Comparison of ENCODE assay signal across 16 mouse cellular contexts in the genomic region with DNA sequence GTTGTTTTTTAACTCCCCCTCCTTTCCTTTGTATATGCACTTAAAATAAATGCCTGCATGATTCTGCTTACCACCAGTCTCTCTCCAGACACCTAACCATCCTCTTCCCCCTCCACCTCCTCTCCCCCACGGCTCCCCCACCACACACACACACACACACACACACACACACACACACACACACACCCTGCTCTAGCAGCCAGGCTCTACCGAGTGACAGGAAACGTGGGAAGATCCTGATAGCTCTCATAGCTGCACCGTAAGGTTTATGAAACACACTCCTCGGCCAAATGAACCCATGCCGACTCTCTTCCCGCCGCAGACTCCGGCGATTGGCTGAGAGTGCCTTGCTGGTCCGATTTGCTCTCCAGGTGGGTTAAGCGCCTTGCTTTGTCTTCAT.
A peak's percentile ranks its signal among the peaks of the same experiment; 100 is the strongest.
DNase-seq lines count a peak whose midpoint lies in the region; ATAC-seq lines count a peak whose summit lies in the region.
"Had no signal": no experiment of that assay in that cellular context is flagged by ENCODE, and none has a peak within 500 bp of the region (broad histone marks: within the 10 kb centered on the region; RNA-seq: fewer than 3 reads in every experiment).

No protein-coding gene starts in this region.

- no peaks in the 10 kb centered on the region for H3K36me3 ChIP-seq in hindbrain, embryonic 12.5 days
- no peaks in the 10 kb centered on the region for H3K36me3 ChIP-seq in hindbrain, embryonic 10.5 days
- no peaks in the 10 kb centered on the region for H3K36me3 ChIP-seq in hindbrain, embryonic 15.5 days
- no peaks in the 10 kb centered on the region for H3K36me3 ChIP-seq in neural tube, embryonic 14.5 days (ENCODE audit: control insufficient read depth, insufficient read depth, low read length)
- no peaks in the 10 kb centered on the region for H3K36me3 ChIP-seq in heart, embryonic 12.5 days
- H3K36me3 ChIP-seq: embryonic facial prominence, embryonic 12.5 days; heart, embryonic 15.5 days had no signal

- H3K4me3 ChIP-seq in hindbrain, embryonic 12.5 days = no peak overlapping the region
- no peak overlapping the region for H3K4me3 ChIP-seq in hindbrain, embryonic 10.5 days
- no peak overlapping the region for H3K4me3 ChIP-seq in hindbrain, embryonic 15.5 days
- no peak overlapping the region for H3K4me3 ChIP-seq in neural tube, embryonic 14.5 days (ENCODE audit: low read depth, low read length)
- H3K4me3 ChIP-seq in heart, embryonic 12.5 days = no peak overlapping the region
- H3K4me3 ChIP-seq: embryonic facial prominence, embryonic 12.5 days; heart, embryonic 15.5 days had no signal

- H3K9me3 ChIP-seq in hindbrain, embryonic 12.5 days (replicated peaks) = no peaks in the 10 kb centered on the region
- no peaks in the 10 kb centered on the region for H3K9me3 ChIP-seq in hindbrain, embryonic 10.5 days
- no peaks in the 10 kb centered on the region for H3K9me3 ChIP-seq in hindbrain, embryonic 15.5 days
- no peaks in the 10 kb centered on the region for H3K9me3 ChIP-seq in neural tube, embryonic 14.5 days (ENCODE audit: control insufficient read depth, low read length)
- no peaks in the 10 kb centered on the region for H3K9me3 ChIP-seq in heart, embryonic 12.5 days (replicated peaks)
- H3K9me3 ChIP-seq: embryonic facial prominence, embryonic 12.5 days; heart, embryonic 15.5 days had no signal

- H3K4me1 ChIP-seq in hindbrain, embryonic 12.5 days = no peaks in the 10 kb centered on the region
- no peaks in the 10 kb centered on the region for H3K4me1 ChIP-seq in hindbrain, embryonic 10.5 days (replicated peaks)
- peaks cover 3% of the 10 kb centered on the region; the same call in 1 of the 2 replicates for H3K4me1 ChIP-seq in hindbrain, embryonic 15.5 days (replicated peaks)
- H3K4me1 ChIP-seq in neural tube, embryonic 14.5 days (ENCODE audit: control insufficient read depth, insufficient read depth, low read length) = no peaks in the 10 kb centered on the region
- H3K4me1 ChIP-seq in heart, embryonic 12.5 days (replicated peaks) = no peaks in the 10 kb centered on the region
- H3K4me1 ChIP-seq: heart, embryonic 15.5 days had no signal

- ATAC-seq in hindbrain, embryonic 12.5 days (ENCODE audit: low FRiP score) = no peak
- ATAC-seq in hindbrain, embryonic 15.5 days (ENCODE audit: low FRiP score, low read depth) = no peak; the same call in 1 of the 2 replicates
- ATAC-seq in neural tube, embryonic 14.5 days (ENCODE audit: low read depth) = no peak
- no peak for ATAC-seq in heart, embryonic 12.5 days (ENCODE audit: insufficient number of reproducible peaks, low FRiP score)

- H3K4me2 ChIP-seq in hindbrain, embryonic 12.5 days (replicated peaks) = no peak overlapping the region
- peak overlapping the region; percentile 26 for H3K4me2 ChIP-seq in hindbrain, embryonic 15.5 days
- H3K4me2 ChIP-seq in neural tube, embryonic 14.5 days (ENCODE audit: low read depth, low read length) = no peak overlapping the region
- H3K4me2 ChIP-seq in heart, embryonic 12.5 days = no peak overlapping the region
- H3K4me2 ChIP-seq: embryonic facial prominence, embryonic 12.5 days; heart, embryonic 15.5 days had no signal

- WGBS in hindbrain, embryonic 12.5 days = 68% methylated on average over 12 of the region's 12 CpGs
- WGBS in hindbrain, embryonic 10.5 days = 78% methylated on average over 12 of the region's 12 CpGs
- 57% methylated on average over 12 of the region's 12 CpGs for WGBS in hindbrain, embryonic 15.5 days
- 54% methylated on average over 12 of the region's 12 CpGs for WGBS in neural tube, embryonic 14.5 days
- 66% methylated on average over 12 of the region's 12 CpGs for WGBS in heart, embryonic 12.5 days

- H3K27ac ChIP-seq in hindbrain, embryonic 12.5 days = peak overlapping the region; percentile 63
- no peak overlapping the region for H3K27ac ChIP-seq in hindbrain, embryonic 10.5 days
- H3K27ac ChIP-seq in hindbrain, embryonic 15.5 days (replicated peaks) = peak overlapping the region; percentile 59; the same call in 1 of the 2 replicates
- H3K27ac ChIP-seq in neural tube, embryonic 14.5 days (ENCODE audit: low read depth, low read length) = peak overlapping the region; percentile 34; the same call in 1 of the 2 replicates
- H3K27ac ChIP-seq in heart, embryonic 12.5 days (ENCODE audit: poor library complexity, severe bottlenecking) = no peak overlapping the region
- H3K27ac ChIP-seq: embryonic facial prominence, embryonic 12.5 days; heart, embryonic 15.5 days had no signal

- peaks cover 4% of the 10 kb centered on the region; the same call in 1 of the 2 replicates for H3K27me3 ChIP-seq in hindbrain, embryonic 12.5 days
- H3K27me3 ChIP-seq in hindbrain, embryonic 10.5 days (ENCODE audit: insufficient read depth, poor library complexity, severe bottlenecking) = no peaks in the 10 kb centered on the region
- no peaks in the 10 kb centered on the region for H3K27me3 ChIP-seq in hindbrain, embryonic 15.5 days
- H3K27me3 ChIP-seq in neural tube, embryonic 14.5 days (ENCODE audit: control insufficient read depth, insufficient read depth, low read length) = no peaks in the 10 kb centered on the region
- no peaks in the 10 kb centered on the region for H3K27me3 ChIP-seq in heart, embryonic 12.5 days (replicated peaks)
- H3K27me3 ChIP-seq: embryonic facial prominence, embryonic 12.5 days; heart, embryonic 15.5 days had no signal

- H3K9ac ChIP-seq in hindbrain, embryonic 12.5 days = no peak overlapping the region
- H3K9ac ChIP-seq in hindbrain, embryonic 15.5 days = no peak overlapping the region
- H3K9ac ChIP-seq in neural tube, embryonic 14.5 days (replicated peaks; ENCODE audit: low read depth, low read length) = no peak overlapping the region
- no peak overlapping the region for H3K9ac ChIP-seq in heart, embryonic 12.5 days
- H3K9ac ChIP-seq: embryonic facial prominence, embryonic 12.5 days; heart, embryonic 15.5 days had no signal

- no peak for DNase-seq in hindbrain, embryonic 10.5 days (ENCODE audit: low spot score)
- DNase-seq in right cerebral cortex, adult 2 months (ENCODE audit: low spot score in 2 of 2) = peak; percentile 2 to 13
- DNase-seq in right cerebral cortex, postnatal 14 days = no peak
- no peak for DNase-seq in layer of hippocampus, adult 9-10 months (ENCODE audit: low spot score)
- DNase-seq: adrenal gland, postnatal 14 days; cerebellum, adult 2 months; heart, adult 18-20 months; kidney, adult 9 months; kidney, postnatal 36 days; right cerebral cortex, postnatal 25 days had no signal

Comparison
In these comparisons a context has a peak if more than half of its experiments do, and no peak if none do; other contexts are left out.
1. H3K27ac ChIP-seq: peak in hindbrain, embryonic 12.5 days (single experiment), hindbrain, embryonic 15.5 days (single experiment) and neural tube, embryonic 14.5 days (single experiment); none in hindbrain, embryonic 10.5 days (single experiment) and heart, embryonic 12.5 days (single experiment).
2. DNase-seq: peak in right cerebral cortex, adult 2 months (2 of 2); none in hindbrain, embryonic 10.5 days (single experiment), right cerebral cortex, postnatal 14 days (single experiment) and layer of hippocampus, adult 9-10 months (single experiment).